Mouse (Mus musculus): ENCODE data around the gene Olfr1015.

- TF ChIP-seq POLR2A (IDR thresholded peaks at IDR 0.05; ENCODE audit: extremely low read depth, insufficient read depth, low read length) (no peak), CTCF (IDR thresholded peaks at IDR 0.05; ENCODE audit: low read depth, low read length) (no peak)
Observed at GRCm38 (mm10) chr2:85802444-85802843, 20.6 kb downstream of the Olfr1015 start, which contains the start of gene Olfr1016.
